Mouse (Mus musculus) left cerebral cortex, adult 9 months (tissue): Measurements from ENCODE around the gene Atg16l2.

ENCODE experiments used
- DNase-seq, 2 experiments: peaks; one replicate each; pipeline ENCODE4 v3.0.0; 2022; ENCODE audit warnings: low spot score in 2 of 2

The Atg16l2 gene

GRCm38 (mm10) chr7:101292086-101292485 is 10.0 kb downstream of the Atg16l2 start:
- no peak for DNase-seq

DNA sequence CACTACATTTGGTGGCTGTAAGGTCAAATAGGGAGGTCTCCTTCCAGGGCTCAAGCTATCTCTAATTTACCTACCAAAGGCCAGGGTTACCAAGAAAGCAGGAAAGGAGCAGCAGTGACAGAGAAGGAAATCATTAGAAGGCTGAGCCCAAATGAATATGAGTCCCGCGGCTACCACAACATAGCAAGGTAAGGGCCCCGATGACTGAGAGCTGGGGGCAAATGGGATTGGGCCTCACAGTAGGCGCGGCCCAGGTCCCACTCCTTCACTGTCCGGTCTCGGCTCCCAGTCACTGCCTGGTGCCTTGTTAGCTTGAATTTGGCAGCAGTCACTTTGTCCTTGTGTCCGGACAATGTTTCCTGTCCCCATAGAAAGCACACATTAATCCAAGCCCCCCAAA is 10.4 kb downstream of the Atg16l2 start:
- DNase-seq: no peak

- no peak for DNase-seq
These were observed 10.8 kb downstream of the Atg16l2 start for GRCm38 (mm10) chr7:101291211-101291610.

DNA sequence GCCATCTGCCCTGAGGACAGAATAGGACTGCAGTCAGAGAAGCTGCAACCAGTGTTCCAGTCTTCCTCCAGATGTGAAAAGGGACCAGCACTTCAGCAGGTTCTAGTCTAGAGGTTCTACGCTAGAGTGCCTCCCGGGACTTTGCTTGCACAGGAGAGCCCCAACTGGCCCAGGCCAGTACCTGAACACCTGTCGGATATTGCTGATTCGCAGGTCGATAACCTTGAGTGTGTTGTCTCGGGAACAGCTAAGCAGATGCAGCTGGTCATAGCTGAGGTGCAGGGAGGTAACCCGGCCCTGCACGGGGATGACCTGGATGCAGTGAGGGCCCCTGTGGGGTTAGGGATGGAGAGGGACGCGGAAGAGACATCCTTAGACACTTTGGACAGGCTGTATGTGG is 11.7 kb downstream of the Atg16l2 start:
- DNase-seq: no peak

DNA sequence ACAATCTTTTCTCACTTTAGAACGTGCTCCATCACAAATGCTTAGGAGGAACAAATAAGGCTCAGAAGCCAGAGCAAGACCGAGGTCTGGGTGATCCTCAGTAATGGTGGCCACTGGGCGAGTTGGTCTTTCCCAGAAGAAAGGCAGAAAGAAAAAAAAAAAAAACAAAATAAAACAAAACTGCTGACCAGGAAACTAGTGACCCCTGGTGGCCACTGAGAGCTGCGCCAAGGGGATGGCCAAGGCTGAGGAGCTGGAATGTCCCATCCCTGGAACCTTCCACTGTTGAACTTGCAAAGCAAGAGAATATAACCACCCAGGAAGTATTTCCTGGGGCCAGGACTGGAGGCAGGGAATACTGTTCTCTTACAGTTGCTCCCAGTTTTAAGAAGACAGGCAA is 13.6 kb downstream of the Atg16l2 start:
- DNase-seq: no peak

- DNase-seq: no peak
These were observed 14.2 kb downstream of the Atg16l2 start for GRCm38 (mm10) chr7:101287820-101288219.

GRCm38 (mm10) chr7:101286891-101287290 is 15.2 kb downstream of the Atg16l2 start:
- DNase-seq: no peak

- DNase-seq: no peak
These were observed 17.5 kb downstream of the Atg16l2 start for GRCm38 (mm10) chr7:101284504-101284903.

- no peak for DNase-seq
These were observed 19.3 kb downstream of the Atg16l2 start for GRCm38 (mm10) chr7:101282721-101283120.

DNA sequence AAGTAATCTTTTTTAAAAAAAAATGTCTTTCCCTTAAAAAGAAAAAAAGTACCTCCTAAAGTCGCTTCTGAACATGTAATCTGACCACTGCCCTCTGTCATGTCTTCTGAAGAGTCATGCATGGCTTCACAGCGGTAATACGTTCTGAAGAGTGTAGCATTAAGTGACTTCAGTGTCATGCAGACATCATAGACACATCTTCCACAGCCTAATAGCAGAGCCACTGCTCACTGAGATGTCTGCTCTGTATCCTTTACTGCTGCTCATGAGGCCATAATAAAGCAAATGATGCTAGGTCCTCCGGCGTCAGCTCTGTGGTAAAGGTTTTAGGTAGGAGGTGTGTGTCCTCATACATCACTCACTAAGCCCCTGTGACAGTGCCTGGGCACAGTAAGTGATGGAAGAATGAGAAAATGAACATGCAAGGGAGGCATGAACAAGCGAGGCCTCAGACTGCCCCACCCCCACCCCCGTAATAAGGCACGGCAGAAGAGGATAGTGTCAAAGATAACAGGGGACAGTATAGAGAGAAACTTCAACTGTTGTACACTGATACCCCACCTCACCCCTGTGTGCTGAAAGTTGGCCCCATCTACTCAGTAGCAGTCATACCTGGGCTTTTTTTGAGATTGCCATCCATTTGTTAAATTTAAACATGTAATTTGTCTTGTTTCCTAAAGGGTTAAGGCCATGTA is 29.4 kb downstream of the Atg16l2 start:
- no peak for DNase-seq

DNA sequence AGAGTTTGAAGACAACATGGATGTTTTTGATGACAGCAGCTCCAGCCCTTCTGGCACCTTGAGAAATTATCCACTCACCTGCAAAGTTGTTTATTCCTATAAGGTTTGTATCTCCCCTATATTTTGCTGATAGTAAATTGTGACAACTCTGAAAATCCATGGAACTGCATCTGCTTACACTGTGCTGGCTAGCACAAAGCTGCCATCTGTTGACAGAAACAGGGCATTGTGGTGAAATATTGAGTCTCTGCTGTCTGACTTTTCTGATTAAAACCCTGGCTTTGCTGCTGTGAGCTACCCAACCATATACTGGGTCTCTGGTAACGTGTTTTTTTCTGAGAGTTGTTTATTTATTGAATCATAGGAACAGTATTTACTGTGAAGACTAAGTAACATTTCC is 30.4 kb downstream of the Atg16l2 start:
- DNase-seq: no peak

DNA sequence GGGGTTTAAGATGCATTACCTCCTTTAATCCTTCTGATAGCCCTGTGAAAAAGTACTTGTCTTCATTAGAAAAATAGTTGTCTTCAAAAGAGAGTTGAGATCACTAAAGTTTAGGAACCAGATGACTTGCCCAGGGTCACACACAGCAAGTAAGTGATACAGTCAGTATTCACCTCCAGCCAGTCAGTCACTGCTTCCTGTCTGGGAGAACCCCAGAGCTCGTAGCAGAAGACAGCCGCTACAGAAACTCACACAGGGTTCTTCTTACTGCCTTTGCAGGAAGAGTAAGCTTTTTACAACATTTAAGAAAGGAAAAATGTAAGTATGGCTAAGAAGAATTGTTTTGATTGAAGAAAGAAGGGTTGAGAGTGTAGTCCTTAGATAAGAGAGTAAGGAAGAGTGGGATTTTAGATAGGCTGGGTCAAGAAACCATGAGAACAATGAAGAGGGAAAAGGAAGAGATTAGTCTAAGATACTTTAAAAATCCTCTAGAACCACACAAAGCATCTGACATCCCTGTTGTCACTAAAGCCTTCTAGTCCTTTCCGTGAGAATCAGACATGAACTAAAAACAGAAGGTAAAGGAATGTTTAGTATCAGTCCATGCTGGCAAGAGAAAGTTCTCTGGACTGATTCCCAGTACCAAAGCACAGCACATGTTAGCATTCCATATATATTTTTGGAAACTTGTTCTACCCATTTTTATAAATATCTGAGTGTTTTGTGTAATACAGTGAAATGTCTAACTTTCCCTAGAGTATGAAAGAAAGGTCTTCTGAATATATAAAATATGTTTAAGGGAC is 34.4 kb downstream of the Atg16l2 start:
- peak; percentile 33 to 53 for DNase-seq

GRCm38 (mm10) chr7:101263511-101263910 is 38.5 kb downstream of the Atg16l2 start:
- DNase-seq: no peak

DNA sequence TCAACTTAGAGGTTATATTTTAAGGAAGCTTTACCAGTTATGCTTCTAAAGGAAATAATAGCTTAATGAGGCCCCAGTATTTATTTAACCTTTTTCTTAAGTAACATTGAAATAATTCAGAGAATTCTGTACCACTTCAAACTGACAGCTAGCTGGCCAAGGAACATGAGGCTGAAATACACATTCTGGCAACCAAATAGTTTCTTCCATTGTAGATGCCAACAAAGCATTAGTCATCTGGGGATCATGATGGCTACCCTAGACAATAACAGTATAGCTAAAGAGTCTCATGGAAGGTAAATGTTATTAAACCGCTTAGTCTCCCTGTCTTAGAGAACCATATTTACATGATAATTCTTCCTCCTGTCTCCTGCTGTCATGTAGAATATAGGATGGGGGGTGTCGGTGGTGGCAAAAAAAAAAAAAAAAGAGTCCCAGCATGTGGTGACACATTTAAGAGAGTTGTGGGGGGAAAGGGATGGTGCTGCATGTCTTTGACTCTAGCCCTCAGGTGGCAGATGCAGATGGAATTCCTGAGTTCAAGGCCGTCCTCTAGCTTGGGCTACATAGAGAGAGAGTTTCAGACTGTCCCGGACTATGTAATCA is 40.0 kb downstream of the Atg16l2 start:
- no peak for DNase-seq

DNA sequence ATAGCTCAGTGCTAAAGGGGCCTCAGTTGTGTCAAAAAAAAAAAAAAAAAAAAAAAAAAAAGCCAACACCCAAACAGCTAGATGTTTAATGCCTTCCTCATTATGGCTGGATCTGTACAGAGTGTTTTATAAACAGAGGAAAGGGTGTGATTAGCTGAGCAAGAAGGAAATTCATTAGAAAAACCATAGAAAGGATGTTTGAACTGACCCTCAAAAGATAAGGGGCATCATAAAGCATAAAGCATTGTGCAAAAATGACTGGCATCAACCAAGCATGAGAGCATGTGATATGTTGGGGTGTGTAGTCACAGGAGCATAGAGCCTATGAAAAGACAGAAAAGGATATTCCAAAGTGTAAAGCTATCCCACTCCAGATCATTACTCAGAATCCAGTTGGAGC is 43.6 kb downstream of the Atg16l2 start:
- no peak for DNase-seq

DNA sequence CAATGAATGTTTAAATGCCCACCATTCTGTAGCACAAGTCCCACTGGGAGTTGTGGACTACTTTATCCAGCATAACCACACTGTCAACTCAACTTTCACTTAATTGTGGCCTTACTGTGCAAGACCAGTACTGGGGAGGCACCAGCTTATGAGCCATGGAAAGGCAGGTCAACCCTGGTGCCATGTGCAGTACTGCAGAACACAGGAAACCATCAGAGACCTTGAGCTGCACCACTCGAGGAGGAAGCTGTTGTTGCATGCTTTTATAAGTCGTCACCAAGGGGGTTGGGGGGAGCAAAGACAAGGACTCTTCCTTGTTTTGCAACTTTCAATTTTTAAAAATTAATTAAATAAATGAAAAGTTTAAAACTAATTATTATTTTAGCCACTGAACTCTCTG is 49.0 kb downstream of the Atg16l2 start:
- no peak for DNase-seq

DNA sequence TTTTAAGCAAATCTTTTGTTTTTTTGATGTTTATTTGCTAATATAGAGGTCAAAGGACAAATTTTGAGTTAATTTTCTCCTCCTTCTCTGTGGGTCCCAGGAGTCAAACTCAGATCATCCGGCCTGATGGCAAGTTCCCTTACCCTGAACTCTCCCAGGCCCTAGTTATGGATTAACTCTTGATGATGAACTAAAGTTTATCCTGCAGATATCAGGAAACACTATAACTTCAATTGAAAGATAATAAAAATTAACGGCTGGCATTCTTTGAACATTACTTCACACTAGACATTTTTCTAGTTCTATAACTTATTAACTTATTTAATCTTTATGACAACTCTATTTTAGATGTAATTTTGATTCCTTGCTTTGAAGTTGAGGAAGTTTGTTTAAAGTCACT is 52.9 kb downstream of the Atg16l2 start:
- no peak for DNase-seq

DNA sequence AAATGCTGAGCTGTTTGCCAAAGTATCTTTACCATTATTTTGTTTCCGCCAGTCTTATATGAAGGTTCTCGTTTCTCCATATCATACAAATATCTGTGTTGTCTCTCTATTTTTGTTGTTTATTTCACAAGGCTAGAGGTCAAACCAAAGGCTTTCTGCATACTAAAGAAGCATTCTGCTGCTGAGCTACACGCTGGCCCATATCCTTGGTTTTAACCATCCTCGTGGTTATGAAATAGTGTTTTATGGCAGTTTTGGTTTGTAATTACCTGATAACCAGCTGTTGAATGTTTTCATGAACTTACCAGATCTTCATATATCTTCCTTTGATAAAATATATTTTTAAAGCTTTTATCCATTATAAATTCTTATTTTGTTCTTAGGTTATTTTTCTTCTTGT is 53.3 kb downstream of the Atg16l2 start:
- DNase-seq: no peak

DNA sequence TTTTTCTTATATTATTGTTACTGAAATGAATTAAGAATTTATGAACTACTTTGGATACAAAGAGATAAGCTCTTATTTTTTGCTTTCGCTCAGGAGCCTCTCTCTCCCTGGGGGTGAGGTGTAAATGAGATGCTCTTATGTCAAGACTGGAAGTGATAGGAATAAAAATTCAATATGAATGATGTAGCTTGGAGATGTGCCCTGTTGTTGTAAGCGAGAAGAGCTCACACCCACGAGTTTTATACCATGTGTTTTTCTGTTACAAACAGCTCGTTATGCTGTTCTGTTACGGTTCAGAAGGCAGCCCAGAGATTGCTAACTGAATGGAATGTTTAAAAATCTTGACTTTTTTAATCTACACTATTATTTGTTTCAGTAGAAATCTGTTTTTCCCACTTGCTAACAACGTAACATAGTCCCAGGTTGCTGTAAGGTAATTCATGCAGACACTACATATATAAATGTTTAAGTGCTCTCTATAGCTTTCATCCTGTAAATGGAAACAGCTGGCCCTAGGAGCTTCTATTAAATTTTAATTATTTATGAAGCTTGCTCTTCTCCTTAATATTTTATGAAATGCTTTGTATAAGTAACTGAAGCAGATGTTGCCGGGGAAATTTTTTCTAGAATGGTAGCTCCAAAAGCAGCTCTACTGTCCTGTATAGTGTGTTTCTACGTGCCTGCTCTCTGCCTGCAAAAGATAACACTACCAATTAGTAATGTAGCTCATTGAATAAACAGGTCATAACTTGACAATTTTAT is 65.2 kb downstream of the Atg16l2 start:
- no peak for DNase-seq

DNA sequence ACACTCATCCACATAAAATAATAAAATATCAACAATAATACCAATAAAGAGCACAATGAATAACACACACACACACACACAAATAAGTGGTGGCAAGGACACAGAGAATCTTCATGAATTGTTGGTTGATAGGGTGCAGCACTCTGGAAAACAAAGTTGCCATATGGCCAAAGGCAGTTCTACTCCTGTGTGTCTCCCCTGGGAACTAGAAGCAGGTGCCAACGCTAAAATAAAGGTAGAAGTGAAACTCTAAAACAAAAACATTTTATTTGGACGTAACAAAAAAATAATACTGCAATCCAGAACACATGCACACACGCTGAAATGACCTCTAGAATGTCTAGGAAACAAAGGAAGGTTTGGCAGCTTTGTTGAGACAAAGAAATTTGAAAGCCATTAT is 69.3 kb downstream of the Atg16l2 start:
- no peak for DNase-seq

- no peak for DNase-seq
These were observed 70.6 kb downstream of the Atg16l2 start for GRCm38 (mm10) chr7:101231458-101231857.

- DNase-seq: no peak
These were observed 72.7 kb downstream of the Atg16l2 start for GRCm38 (mm10) chr7:101229336-101229735.
